Mouse (Mus musculus) midbrain, embryonic 12.5 days (tissue): ENCODE results near the gene Gng7. TPM values are rescaled to one million over a fixed set of nuclear protein-coding genes. Genes with fewer than 3 reads are reported as not detected.

Experiments
- ATAC-seq: fragments of 200-750 bp; cut with Nextera tagmentation; 2 replicates; pipeline ENCODE4 v1.8.0; 2017; ENCODE audit warnings: low read depth, moderate TSS enrichment, moderate library complexity; ENCODE audit not compliant: low FRiP score
- H3K27ac ChIP-seq: fragments of 300-500 bp; sonication (generic); replicated peaks from 2 replicates; pipeline ENCODE4 v1.5.1; 2016; ENCODE audit warnings: mild to moderate bottlenecking
- H3K27me3 ChIP-seq: fragments of 300-500 bp; sonication (generic); 2 replicates; pipeline ENCODE4 v1.6.1; 2016; ENCODE audit warnings: mild to moderate bottlenecking
- H3K36me3 ChIP-seq: fragments of 300-500 bp; sonication (generic); 2 replicates; pipeline ENCODE4 v1.6.1; 2016
- H3K4me1 ChIP-seq: fragments of 300-500 bp; sonication (generic); 2 replicates; pipeline ENCODE4 v1.6.1; 2016
- H3K4me2 ChIP-seq: fragments of 300-500 bp; sonication (generic); replicated peaks from 2 replicates; pipeline ENCODE4 v1.6.1; 2016; ENCODE audit warnings: mild to moderate bottlenecking, moderate library complexity
- H3K4me3 ChIP-seq: fragments of 300-500 bp; sonication (generic); 2 replicates; pipeline ENCODE4 v1.5.1; 2016; ENCODE audit warnings: mild to moderate bottlenecking
- H3K9ac ChIP-seq: fragments of 300-500 bp; sonication (generic); replicated peaks from 2 replicates; pipeline ENCODE4 v1.6.1; 2016; ENCODE audit warnings: mild to moderate bottlenecking, moderate library complexity
- H3K9me3 ChIP-seq: fragments of 300-500 bp; sonication (generic); 2 replicates; pipeline ENCODE4 v1.6.1; 2016; ENCODE audit warnings: mild to moderate bottlenecking
- WGBS: fragments of 180-500 bp; shearing (Covaris S2); methylation state at CpG from one replicate; pipeline ENCODE4 v1.1.7; 2016; 5-methylcytosine and 5-hydroxymethylcytosine counted together
- polyA plus RNA-seq: library from polyadenylated mRNA; unstranded; fragments of >200 nt; fragmentation: Nextera tagmentation; extraction: Ambion mirVana; gene quantifications from 2 replicates; pipeline ENCODE4 v1.2.1, GENCODE M21; 2016

Gng7 gene
- polyA plus RNA-seq, 1 experiment from 2014 or later: 8.8 TPM

- Histone ChIP-seq H3K4me2 (peak overlapping the region; percentile 79), H3K4me3 (peak overlapping the region; percentile 50), H3K4me1 (peaks cover 9% of the 10 kb centered on the region; the same call in 1 of the 2 replicates), H3K9me3 (no peaks in the 10 kb centered on the region), H3K27me3 (peaks cover 57% of the 10 kb centered on the region), H3K36me3 (peaks cover 3% of the 10 kb centered on the region; the same call in 1 of the 2 replicates), H3K27ac (no peak overlapping the region), H3K9ac (peak overlapping the region; percentile 68)
- WGBS: 2% methylated on average over 35 of the region's 43 CpGs
- ATAC-seq: peak; percentile 64
These were observed 10.4 kb upstream of the Gng7 start for GRCm38 (mm10) chr10:81025047-81025621.

- H3K4me1 ChIP-seq: peaks cover 9% of the 10 kb centered on the region; the same call in 1 of the 2 replicates
- peak overlapping the region; percentile 79 for H3K4me2 ChIP-seq
- no peaks in the 10 kb centered on the region for H3K9me3 ChIP-seq
- H3K9ac ChIP-seq: peak overlapping the region; percentile 68
- 0 out of 2 replicates have a peak, but pooled peaks have one; percentile 3 for ATAC-seq
- H3K27me3 ChIP-seq: peaks cover 57% of the 10 kb centered on the region
- H3K36me3 ChIP-seq: no peaks in the 10 kb centered on the region
- H3K4me3 ChIP-seq: peak overlapping the region; percentile 50
- 71% methylated on average over 5 of the region's 5 CpGs for WGBS
- no peak overlapping the region for H3K27ac ChIP-seq
These were observed 9.7 kb upstream of the Gng7 start for GRCm38 (mm10) chr10:81024346-81024937.

GRCm38 (mm10) chr10:81022744-81023143, 8.0 kb upstream of the Gng7 start:
- Histone ChIP-seq H3K27ac (no peak overlapping the region), H3K4me2 (no peak overlapping the region), H3K9me3 (no peaks in the 10 kb centered on the region), H3K4me3 (no peak overlapping the region), H3K27me3 (peaks cover 57% of the 10 kb centered on the region), H3K4me1 (0 out of 2 replicates have a peak, but pooled peaks cover 6% of the 10 kb centered on the region), H3K9ac (no peak overlapping the region), H3K36me3 (no peaks in the 10 kb centered on the region)
- WGBS: 66% methylated on average over 8 of the region's 8 CpGs
- ATAC-seq: no peak

- no peak overlapping the region for H3K4me2 ChIP-seq
- no peak overlapping the region for H3K27ac ChIP-seq
- ATAC-seq: no peak
- no peaks in the 10 kb centered on the region for H3K36me3 ChIP-seq
- H3K27me3 ChIP-seq: peaks cover 49% of the 10 kb centered on the region
- H3K9me3 ChIP-seq: no peaks in the 10 kb centered on the region
- H3K4me1 ChIP-seq: 0 out of 2 replicates have a peak, but pooled peaks cover 6% of the 10 kb centered on the region
- H3K4me3 ChIP-seq: no peak overlapping the region
- WGBS: 17% methylated on average over 26 of the region's 26 CpGs
- 0 out of 2 replicates have a peak overlapping the region, but pooled peaks have one; percentile 24 for H3K9ac ChIP-seq
These were observed 6.9 kb upstream of the Gng7 start for GRCm38 (mm10) chr10:81021547-81022110.

GRCm38 (mm10) chr10:81020207-81020606, 5.5 kb upstream of the Gng7 start:
- Histone ChIP-seq H3K4me3 (no peak overlapping the region), H3K36me3 (no peaks in the 10 kb centered on the region), H3K27me3 (peaks cover 45% of the 10 kb centered on the region), H3K9me3 (no peaks in the 10 kb centered on the region), H3K9ac (no peak overlapping the region; the same call in 1 of the 2 replicates), H3K27ac (no peak overlapping the region), H3K4me2 (no peak overlapping the region), H3K4me1 (0 out of 2 replicates have a peak, but pooled peaks cover 3% of the 10 kb centered on the region)
- ATAC-seq: no peak
- 72% methylated on average over 2 of the region's 2 CpGs for WGBS

GRCm38 (mm10) chr10:81019687-81020086, 4.9 kb upstream of the Gng7 start:
- H3K4me1 ChIP-seq: 0 out of 2 replicates have a peak, but pooled peaks cover under 1% of the 10 kb centered on the region
- no peak overlapping the region for H3K4me2 ChIP-seq
- no peaks in the 10 kb centered on the region for H3K36me3 ChIP-seq
- WGBS: 66% methylated on average over 6 of the region's 6 CpGs
- H3K4me3 ChIP-seq: no peak overlapping the region
- H3K27ac ChIP-seq: no peak overlapping the region
- no peak overlapping the region for H3K9ac ChIP-seq
- ATAC-seq: no peak
- H3K27me3 ChIP-seq: peaks cover 40% of the 10 kb centered on the region
- H3K9me3 ChIP-seq: no peaks in the 10 kb centered on the region

- Histone ChIP-seq H3K4me1 (peaks cover 6% of the 10 kb centered on the region; the same call in 1 of the 2 replicates), H3K4me2 (no peak overlapping the region), H3K27ac (no peak overlapping the region), H3K9ac (no peak overlapping the region), H3K4me3 (no peak overlapping the region), H3K27me3 (peaks cover 33% of the 10 kb centered on the region), H3K36me3 (no peaks in the 10 kb centered on the region), H3K9me3 (no peaks in the 10 kb centered on the region)
- no peak for ATAC-seq
- WGBS: 42% methylated on average over 10 of the region's 10 CpGs
These were observed 3.6 kb upstream of the Gng7 start for GRCm38 (mm10) chr10:81018326-81018725.

GRCm38 (mm10) chr10:81016645-81017044, 1.9 kb upstream of the Gng7 start:
- Histone ChIP-seq H3K4me2 (no peak overlapping the region), H3K4me1 (peaks cover 6% of the 10 kb centered on the region; the same call in 1 of the 2 replicates), H3K4me3 (no peak overlapping the region), H3K9ac (no peak overlapping the region), H3K36me3 (no peaks in the 10 kb centered on the region), H3K27me3 (peaks cover 21% of the 10 kb centered on the region), H3K9me3 (no peaks in the 10 kb centered on the region), H3K27ac (no peak overlapping the region)
- ATAC-seq: no peak
- WGBS: 4% methylated on average over 7 of the region's 7 CpGs

GRCm38 (mm10) chr10:81015666-81016065, 921 bp upstream of the Gng7 start:
- H3K9me3 ChIP-seq: no peaks in the 10 kb centered on the region
- no peak for ATAC-seq
- H3K9ac ChIP-seq: no peak overlapping the region; the same call in 1 of the 2 replicates
- peaks cover 11% of the 10 kb centered on the region for H3K27me3 ChIP-seq
- no peaks in the 10 kb centered on the region for H3K36me3 ChIP-seq
- WGBS: 100% methylated on average over 2 of the region's 2 CpGs
- H3K27ac ChIP-seq: no peak overlapping the region
- H3K4me3 ChIP-seq: no peak overlapping the region
- H3K4me1 ChIP-seq: peaks cover 6% of the 10 kb centered on the region; the same call in 1 of the 2 replicates
- H3K4me2 ChIP-seq: no peak overlapping the region

- ATAC-seq: no peak
- Histone ChIP-seq H3K4me1 (peaks cover 6% of the 10 kb centered on the region; the same call in 1 of the 2 replicates), H3K9ac (no peak overlapping the region), H3K27ac (no peak overlapping the region), H3K9me3 (no peaks in the 10 kb centered on the region), H3K4me2 (no peak overlapping the region), H3K27me3 (peaks cover 10% of the 10 kb centered on the region), H3K4me3 (no peak overlapping the region), H3K36me3 (no peaks in the 10 kb centered on the region)
- 77% methylated on average over 6 of the region's 6 CpGs for WGBS
These were observed 3.9 kb downstream of the Gng7 start for GRCm38 (mm10) chr10:81010851-81011250.

- no peak overlapping the region for H3K9ac ChIP-seq
- H3K4me3 ChIP-seq: no peak overlapping the region
- H3K27ac ChIP-seq: no peak overlapping the region
- peaks cover 3% of the 10 kb centered on the region for H3K27me3 ChIP-seq
- H3K36me3 ChIP-seq: no peaks in the 10 kb centered on the region
- ATAC-seq: no peak
- 36% methylated on average over 7 of the region's 7 CpGs for WGBS
- H3K9me3 ChIP-seq: no peaks in the 10 kb centered on the region
- H3K4me1 ChIP-seq: no peaks in the 10 kb centered on the region
- no peak overlapping the region for H3K4me2 ChIP-seq
These were observed 7.5 kb downstream of the Gng7 start for GRCm38 (mm10) chr10:81007240-81007639.

GRCm38 (mm10) chr10:81006005-81006677, 8.6 kb downstream of the Gng7 start:
- WGBS: 92% methylated on average over 7 of the region's 7 CpGs
- Histone ChIP-seq H3K27ac (no peak overlapping the region), H3K9ac (no peak overlapping the region), H3K9me3 (no peaks in the 10 kb centered on the region), H3K4me2 (no peak overlapping the region), H3K4me3 (no peak overlapping the region), H3K4me1 (peaks cover 7% of the 10 kb centered on the region), H3K36me3 (no peaks in the 10 kb centered on the region), H3K27me3 (peaks cover 13% of the 10 kb centered on the region)
- no peak for ATAC-seq
